8 mouse cellular contexts compared by ENCODE assay signal in genomic region chr10:96308713-96309445, GRCm38 (mm10).
DNase-seq lines count a peak whose midpoint lies in the region; ATAC-seq lines count a peak whose summit lies in the region.

No protein-coding gene starts in this region.

- peaks cover 10% of the 10 kb centered on the region for H3K9me3 ChIP-seq in midbrain, embryonic 12.5 days

- DNase-seq in urinary bladder, postnatal 14 days (ENCODE audit: low spot score): peak; percentile 35
- no peak for DNase-seq in urinary bladder, adult 2 months (ENCODE audit: low spot score)
- peak; percentile 80 for DNase-seq in embryo, embryonic 11 days
- DNase-seq in heart, postnatal 4 days: peak; percentile 39
- no peak for DNase-seq in spleen, postnatal 4 days (ENCODE audit: low spot score in 2 of 2)
- DNase-seq in spleen, postnatal 10 days (ENCODE audit: low spot score in 2 of 2): no peak

- ATAC-seq in midbrain, embryonic 12.5 days (ENCODE audit: low FRiP score, low read depth): peak; percentile 95
- ATAC-seq in activated CD4-positive, CD25-positive, alpha-beta regulatory T cell, adult 4 months: no peak

- 0 out of 2 replicates have a peak overlapping the region, but pooled peaks have one; percentile 7 for H3K4me2 ChIP-seq in midbrain, embryonic 12.5 days (replicated peaks)

- H3K27ac ChIP-seq in midbrain, embryonic 12.5 days (replicated peaks): peak overlapping the region; percentile 71

- H3K4me3 ChIP-seq in midbrain, embryonic 12.5 days: no peak overlapping the region

- H3K36me3 ChIP-seq in midbrain, embryonic 12.5 days: no peaks in the 10 kb centered on the region

- WGBS in midbrain, embryonic 12.5 days: 9% methylated on average over 7 of the region's 7 CpGs

- H3K4me1 ChIP-seq in midbrain, embryonic 12.5 days: peaks cover 15% of the 10 kb centered on the region

- no peaks in the 10 kb centered on the region for H3K27me3 ChIP-seq in midbrain, embryonic 12.5 days

- no peak overlapping the region for H3K9ac ChIP-seq in midbrain, embryonic 12.5 days (replicated peaks)

Comparison
In these comparisons a context has a peak if more than half of its experiments do, and no peak if none do; other contexts are left out.
1. DNase-seq: peak in urinary bladder, postnatal 14 days (single experiment), embryo, embryonic 11 days (single experiment) and heart, postnatal 4 days (single experiment); none in urinary bladder, adult 2 months (single experiment), spleen, postnatal 4 days (0 of 2) and spleen, postnatal 10 days (0 of 2).